Mouse (Mus musculus) ZHBTc4 (cell line): ENCODE data around the gene Hydin.
"Not testable (repeated sequence)": the region's sequence is repeated elsewhere in the genome, so short reads cannot be mapped to it uniquely, and the experiment has no call there.

Source experiments
- DNase-seq: peaks from one replicate; pipeline ENCODE4 v3.0.0-alpha.2; 2011; ENCODE audit warnings: low read depth, low spot score

Hydin gene

DNA sequence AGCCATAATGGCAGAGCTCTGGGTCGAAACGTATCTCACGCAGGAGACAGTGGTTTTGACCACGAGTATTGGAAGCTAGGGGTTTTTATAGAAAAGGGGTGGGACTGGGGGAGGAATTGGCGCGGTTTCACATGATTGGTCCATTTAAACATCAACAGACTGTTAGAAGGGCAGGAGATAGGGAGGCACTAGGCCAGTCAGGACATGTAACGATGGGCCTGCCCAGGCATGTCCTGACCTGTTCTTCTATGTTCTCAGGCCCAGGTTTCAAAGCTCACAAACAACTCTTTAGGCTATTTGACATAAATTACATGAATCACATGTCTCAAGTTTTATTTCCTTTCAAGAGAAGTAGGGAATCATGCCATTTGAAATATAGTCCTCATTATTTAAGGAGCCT, 255.7 kb downstream of the Hydin start:
- DNase-seq, result peak; percentile 77

DNA sequence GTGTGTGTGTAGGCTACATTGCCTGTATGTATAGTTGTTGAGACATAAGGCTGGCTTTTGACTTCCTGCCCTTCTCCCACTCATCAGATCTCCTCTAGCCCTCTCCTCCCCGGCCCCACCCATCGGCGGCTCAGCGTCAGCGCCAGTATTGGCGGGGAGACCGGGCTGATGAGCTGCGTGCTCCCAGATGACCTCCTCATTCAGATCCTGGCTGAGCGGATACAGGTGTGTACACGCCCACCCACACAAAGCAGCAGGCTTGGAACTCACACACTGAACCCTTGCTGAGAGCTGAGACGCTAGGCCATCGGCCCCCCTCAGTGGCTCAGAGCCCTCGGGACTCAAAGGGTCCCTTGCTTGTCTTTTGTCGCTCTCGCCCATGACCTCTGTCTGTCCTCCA, 256.2 kb downstream of the Hydin start:
- DNase-seq, result peak; percentile 92

DNA sequence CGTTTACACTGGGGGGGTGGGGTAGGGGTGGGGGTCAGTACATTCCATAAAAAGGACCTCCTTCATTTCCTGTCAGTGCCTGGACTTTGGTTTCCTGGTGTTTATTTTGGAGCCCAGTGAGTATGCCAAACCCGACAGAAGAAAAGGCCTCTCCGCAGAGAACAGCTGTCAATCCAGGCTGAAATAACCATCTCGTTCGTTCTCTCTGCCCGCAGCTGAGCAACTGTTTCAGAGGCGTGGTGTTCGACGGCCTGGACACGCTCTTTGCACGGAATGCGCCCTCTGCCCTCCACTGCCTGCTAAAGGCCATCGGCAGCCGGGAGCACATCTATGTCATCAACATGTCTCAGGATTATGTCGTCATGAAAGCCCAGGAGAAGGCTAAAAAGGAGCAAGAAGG, 258.5 kb downstream of the Hydin start:
- peak; percentile 46 for DNase-seq

DNA sequence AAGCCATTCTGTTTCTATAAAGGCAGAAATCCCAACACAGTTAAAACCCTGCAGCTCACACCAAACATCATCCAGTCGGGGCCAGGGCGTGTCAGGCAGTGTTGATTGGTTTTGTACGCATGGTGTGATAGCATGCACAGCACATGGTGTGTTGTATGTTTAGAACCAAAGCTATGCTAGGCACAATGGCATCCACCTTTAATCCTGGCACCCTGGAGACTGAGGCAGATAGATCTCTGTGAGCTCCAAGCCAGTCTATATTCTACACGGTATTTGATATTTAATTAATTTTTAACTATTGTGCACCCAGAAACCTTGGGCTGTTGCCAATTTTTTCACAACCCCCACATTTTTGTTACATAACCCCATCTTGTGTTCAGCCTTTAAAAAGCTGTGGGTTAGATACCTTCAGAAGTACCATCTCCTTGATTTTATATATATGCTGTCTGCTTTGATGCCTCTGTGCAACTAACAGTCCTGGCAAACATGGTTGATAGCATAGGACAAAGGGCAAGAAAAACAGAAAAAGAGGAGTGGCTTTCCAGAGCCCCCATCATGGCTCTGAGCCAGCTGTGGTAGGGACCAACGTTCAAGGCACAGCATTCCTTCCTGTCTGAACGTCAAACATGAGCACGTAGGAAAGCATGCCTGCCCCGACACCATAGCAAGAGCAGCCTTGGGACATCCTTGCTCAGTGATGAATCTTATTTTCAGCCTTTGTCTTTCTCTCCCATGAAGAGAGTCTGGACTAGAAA, 263.4 kb downstream of the Hydin start:
- DNase-seq, result no peak

DNA sequence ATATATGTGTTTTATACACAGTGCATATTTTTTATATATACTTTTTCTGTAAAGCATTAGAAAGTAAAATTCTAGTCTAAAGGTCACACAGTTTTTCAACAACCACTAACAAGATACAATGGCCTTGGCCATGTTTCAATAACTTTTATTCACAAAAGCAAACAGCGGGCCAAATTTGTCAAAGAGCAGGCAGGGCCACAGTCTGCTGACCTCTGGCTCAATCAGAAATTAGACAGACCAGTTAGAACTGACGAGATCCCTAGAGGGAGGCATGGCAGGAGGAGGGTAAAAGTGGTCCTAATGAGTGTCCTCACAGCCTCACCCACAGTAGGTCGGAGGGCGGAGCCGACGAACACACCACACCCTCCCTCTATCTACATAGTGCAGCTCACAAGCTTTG, 267.0 kb downstream of the Hydin start:
- peak; percentile 29 for DNase-seq

DNA sequence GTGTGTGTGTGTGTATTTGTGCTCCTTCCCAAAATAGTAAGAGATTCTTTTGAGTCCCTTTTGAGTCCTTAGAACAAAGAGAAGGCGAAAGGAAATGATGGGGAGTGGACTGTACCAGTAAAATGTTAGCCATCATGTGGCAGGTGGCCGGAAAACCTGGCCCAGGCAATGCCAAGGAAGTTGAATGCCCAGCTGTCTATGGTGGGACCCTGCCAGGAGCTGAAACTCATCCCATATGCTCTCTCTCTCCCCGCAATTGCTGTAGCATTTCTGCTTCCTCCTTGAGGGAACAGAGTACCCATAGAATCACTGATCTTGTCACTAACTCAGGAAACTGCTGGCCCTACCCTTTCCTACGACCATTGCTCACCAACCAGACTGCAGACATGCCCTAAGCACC, 271.1 kb downstream of the Hydin start:
- no peak for DNase-seq

DNA sequence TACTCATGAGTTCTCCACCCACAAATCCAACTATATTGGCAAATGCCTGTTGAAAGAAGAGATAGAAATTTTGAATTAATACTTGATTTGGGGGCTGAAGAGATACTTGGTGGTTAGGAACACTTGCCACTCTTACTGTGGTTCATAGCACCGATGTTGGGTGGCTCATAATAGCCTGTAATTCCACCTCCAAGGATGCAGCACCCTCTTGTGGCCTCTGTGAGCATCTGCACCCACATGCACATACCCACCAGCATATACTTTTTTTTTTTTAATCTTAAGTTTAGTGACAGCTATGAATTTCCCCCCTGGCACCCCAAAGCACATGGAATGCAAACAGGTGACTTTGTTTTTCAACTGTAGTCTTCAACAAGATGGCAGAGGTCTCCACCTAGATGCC, 283.6 kb downstream of the Hydin start:
- DNase-seq, result peak; percentile 70

DNA sequence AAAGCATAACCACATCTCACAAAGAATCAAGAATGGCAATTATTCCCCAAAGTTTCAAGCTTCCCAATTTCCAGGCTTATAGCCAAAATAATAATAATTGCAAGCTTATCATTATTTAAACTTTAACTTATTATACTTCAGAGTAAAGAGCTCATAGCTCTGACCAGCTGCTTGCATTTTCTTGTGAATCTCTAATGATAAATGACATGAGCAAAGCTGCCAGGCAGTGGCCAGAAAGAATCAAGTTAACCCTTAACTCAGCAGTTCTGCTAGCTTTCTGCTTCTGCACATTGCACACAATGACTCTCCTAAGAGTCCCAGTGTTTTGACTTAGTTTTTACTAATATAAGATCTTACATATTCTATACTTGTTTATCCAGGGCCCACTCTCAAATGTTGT, 285.3 kb downstream of the Hydin start:
- DNase-seq, result not testable (repeated sequence)

DNA sequence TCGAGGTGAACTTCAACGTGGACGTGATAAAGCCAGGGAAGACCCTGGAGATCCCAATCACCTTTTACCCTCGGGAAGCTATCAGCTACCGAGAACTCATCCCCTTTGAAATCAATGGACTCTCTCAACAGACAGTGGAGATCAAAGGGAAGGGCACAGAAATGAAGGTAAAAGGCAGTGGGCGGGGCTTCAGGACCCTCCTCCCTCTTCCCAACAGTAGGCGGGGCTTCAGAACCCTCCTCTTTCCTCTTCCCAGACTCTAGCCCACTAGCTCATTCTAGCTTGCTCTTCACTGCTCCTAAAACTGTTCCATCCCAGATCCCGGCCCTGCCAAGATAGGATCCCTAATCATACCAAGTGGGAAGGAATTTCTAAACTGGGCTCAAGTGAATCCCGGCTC, 325.9 kb downstream of the Hydin start:
- DNase-seq, result peak; percentile 71

DNA sequence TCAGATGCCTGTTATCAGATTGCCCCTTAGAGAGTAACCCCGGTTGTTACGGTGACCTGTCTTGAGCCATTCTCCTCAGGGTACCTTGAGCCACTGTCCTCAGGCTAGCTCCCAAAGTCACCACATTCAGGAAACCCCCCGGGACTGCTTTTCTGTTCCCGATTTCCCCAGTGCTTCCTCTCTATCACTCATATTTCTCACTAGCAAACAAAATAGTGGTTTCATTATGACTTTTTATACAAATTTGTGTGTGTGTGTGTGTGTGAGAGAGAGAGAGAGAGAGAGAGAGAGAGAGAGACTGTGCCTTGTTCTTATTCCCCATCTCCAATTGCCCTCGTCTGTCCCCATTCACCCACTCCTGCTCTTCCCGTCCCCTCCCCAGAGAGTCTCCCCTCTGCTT, 327.4 kb downstream of the Hydin start:
- no peak for DNase-seq

DNA sequence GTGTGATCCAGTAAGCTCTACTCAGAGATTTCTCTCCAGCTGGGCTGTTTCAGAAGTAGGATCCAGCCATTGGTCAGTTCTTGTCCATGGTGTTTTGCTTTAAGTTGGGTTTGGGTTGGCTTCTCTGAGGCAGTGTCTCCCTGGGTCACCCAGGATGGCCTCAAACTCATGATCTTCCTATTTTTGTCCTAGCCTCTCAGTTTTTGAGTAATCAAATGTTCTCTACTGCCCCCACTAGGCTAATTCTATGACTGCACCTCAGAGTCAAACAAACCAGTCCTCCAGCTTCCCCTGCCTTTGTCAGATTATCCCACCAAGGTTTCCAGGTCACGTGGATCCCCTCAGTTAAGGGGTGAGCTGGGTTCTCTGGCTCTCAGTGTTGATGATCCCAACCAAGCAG, 337.8 kb downstream of the Hydin start:
- peak; percentile 77 for DNase-seq

DNA sequence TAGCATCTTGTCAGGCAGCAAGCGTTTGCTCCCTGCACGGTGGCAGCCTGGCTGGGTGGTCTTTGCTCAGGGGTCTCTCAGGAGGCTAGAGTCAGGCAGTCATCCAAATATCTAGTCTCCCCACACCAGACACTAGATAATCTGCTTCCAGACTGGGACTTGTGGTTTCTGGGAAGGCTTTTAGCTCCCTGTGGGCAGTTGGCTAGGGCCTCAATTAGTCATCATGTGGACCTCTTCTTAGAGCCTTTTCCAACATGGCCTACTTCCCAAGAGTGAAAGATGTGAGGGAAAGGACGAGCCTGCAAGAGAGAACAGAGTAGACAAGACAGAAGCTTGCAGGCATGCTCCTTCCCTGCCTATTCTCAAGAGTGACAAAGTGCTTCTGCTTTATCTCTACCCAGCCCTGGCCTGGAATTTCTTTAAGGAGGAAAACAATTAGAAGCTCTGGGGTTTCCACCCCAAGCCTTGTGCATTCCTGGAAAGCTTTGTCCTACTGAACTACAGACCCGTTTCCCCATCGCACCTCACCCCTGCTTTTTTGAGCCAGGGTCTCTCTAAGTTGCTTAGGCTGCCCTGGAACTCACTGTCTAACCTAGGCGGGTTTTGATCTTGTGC, 338.7 kb downstream of the Hydin start:
- DNase-seq, result peak; percentile 86

DNA sequence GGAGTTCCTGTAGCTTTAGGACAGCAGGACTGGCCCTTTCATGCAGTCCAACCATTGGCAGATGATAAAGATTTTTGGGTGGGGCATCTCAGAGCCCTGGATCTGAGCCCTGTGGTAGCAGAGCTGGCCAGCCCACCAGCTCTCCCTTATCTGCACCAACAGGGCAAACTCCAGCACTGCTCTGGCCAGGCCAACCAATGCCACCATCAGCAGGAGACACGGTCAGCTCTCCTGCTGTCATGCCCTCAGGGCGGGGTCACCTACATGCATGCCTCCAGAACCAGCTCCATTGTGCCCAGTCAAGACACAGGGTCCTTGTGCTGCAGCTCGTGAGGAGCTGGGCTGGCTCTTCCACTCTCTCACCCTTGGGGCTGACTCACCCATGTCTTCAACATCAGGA, 349.0 kb downstream of the Hydin start:
- DNase-seq, result no peak

DNA sequence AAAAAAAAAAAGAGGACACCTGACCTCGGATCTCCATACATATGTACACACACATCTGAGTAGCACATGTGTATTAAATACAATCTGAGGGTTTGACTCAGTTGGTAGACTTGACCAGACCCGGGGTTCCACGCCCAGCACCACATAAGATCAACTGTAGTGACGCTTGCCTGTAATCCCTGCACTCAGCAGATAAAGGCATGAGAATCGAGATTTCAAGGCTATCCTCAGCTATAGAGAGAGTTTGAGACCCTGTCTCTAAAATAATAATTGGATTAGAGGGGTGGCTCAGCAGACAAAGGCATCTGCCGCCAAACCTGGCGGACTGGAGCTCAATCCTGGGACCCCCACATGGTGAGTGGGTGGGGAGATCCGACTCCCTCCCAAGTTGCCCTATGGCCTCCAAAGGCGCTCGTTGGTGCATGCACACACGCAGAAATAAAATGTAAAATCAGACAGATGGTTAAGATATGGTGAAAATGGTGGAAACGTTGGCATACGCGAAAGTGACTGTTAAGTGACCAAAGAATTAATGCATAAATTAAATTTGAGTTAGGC, 351.1 kb downstream of the Hydin start:
- DNase-seq, result no peak

DNA sequence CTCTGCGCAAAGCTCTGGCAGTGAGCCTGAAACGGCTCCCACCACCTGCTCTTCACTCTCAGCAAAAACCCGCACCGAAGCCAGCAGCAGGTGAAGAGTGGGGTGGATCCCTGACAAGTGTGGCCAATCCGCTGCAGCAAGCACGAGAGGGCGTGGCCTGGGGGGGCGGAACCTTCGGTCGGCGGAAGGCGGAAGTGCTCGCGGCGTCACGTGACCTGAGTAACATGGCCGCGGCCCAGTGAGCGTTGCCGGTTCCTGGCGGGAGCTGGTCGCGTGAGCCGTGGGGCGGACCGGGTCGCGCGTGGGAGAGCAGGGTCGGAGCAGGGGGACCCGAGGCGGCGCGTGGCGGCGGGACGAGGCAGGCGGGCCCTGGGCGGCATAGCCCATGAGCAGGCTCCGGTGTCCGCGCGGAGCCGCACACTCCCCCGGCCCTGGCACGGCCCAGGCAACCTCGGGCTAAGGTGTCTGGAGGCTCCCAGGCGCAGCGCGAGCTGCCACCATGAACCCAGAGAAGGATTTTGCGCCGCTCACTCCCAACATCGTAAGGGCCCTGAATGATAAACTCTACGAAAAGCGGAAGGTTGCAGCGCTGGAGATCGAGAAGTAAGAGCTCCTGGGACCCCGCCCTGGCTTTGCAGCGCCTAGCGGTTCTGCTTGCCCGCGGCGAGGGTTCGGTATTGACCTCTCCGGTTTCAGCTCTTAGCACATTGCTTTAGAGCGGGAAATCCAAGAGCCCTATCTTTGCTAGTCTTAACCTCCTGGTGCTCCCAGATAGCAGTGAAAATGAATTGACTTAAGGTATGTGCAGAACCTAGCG, 351.8 kb downstream of the Hydin start, which contains the start of gene Vac14:
Vac14 (plus strand) TSS at position 195 of the 817 bp plus-strand sequence.
- DNase-seq, result peak; percentile 98

DNA sequence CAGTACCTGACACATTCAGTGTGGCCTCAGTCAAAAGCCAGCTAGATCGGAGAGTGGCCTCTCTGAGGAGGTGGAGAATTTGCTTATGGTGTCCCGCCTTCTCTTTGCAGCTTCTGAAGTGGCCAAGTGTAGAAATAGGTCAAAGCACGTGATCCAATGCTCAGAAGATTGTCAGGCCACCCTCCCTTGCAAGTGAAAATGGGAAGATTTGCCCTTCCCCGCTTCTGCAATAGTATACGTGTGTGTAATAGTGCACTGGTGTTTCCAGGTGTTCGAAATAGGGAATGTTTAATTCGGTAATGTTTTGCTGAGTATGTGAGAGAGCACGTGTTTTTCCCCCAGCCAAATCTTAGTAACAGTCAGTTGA, 352.4 kb downstream of the Hydin start:
- DNase-seq, result peak; percentile 31

DNA sequence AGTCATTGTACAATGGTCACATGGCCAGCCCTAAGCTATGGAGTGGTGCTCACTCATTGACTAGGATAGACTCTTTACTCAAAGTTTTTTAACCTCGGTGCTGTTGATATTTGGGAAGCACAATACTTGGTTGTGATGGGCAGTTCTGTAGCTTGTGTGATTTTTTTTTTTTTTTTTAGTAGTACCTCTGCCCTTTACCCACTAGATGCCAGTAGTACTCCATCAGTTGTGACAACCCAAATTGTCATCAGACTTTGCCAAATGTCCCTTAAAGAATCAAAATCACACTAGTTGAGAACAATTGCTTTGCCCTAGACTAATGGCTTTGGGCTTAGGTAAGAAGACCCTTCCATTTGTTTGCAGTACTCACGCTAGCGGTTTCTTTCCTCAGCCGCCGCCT, 353.1 kb downstream of the Hydin start:
- no peak for DNase-seq

DNA sequence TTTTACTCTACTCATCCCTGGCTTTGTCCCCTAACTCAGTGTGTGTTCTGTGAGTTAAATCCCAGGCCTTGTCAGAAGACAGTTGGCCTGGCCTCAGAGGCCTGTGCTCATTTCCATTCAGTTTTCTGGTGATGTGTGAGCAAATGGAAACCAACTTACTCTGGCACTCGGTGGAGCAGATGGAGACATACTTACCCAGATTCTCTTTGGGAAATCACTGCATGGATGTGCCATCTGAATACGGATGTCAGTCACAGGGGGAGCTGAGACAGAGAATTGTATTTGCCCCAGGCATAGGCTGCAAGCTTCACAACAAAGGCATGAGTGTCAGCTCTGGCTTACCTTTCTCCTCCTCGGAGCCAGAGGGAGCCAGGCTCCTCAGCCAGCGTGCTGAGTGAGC, 359.7 kb downstream of the Hydin start:
- no peak for DNase-seq

DNA sequence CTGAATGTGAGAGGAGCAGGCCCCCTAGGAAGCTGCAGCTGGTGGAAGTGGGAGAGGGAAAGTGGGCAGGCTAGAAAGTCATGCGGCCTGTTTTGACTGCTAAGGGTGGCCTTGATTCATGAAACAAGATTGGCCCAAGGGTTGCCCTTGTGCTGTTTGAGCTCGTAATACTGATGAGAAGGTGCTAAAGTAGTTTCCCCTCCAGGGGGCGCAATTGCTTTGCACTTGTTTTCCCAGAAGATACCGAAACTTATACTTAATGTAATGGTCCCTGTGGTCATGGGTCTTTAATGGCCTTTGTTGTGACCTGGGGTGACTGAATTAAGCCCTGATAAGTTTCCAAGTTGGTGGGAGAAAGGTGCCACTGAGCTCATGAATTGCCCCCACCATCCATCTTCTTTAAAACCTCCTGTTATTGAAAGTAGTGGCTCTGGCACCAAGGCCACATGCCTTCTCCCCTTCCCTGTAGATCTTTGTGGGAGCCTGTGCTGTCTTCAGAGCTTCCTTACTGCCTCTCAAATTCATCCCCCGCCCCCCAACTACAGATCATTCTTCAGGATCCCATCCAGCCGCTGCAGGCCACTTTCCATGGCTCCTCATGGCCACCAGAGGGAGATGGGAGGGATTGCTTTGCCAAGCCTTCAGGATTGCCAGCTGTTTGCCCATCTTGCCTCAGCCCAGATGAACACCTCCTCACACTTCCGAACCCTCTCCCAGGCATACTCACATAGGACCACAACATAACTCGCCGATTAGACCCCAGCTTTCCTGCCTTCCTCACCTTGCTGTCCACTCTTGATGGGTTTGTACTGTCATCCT, 362.7 kb downstream of the Hydin start:
- peak; percentile 83 for DNase-seq

DNA sequence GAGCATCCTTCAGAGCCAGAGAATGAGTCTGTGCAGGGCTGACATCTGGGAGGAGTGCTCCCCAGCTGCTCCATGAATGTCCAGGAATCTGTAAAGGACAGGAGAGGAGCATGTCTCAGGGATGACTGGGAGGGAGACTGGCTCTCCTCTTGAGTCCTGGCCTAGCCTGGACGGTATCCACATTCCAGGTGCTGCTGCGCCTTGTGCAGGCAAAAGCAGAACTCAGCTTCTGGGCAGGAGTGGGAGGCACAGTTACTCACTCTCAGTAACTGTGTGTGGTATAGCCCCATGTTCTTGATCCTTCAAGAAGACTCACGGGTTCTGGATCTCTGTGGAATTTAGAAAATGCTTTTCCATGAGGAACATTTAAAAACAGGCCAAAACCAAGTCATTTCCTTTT, 363.3 kb downstream of the Hydin start:
- DNase-seq, result no peak

DNA sequence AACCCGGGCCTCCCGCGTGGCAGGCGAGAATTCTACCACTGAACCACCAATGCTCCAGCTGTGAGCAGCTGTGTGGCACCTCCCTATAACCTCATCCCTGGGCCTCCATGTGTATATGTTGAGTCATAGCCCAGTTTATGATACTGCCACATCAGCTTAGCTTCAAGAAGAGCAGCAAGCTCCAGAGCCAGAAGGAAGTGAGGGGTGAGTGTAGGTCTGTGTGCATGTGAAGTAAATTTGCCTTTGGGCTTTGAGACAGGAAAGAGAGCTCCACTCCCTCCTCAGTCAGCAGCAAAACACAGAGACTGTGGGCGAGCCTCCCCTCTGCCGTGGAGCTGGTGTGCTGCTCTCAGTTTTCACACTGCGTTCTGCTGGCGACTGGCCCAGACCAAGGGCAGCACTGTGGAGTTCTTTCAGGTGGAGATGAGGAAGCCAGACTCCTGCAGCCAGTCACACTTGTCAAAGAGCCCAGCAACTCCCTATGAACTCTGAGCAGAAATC, 363.8 kb downstream of the Hydin start:
- DNase-seq, result no peak
